Mouse (Mus musculus): Measurements from ENCODE around the gene Fut2. TPM values are rescaled to one million over a fixed set of nuclear protein-coding genes. Genes with fewer than 3 reads are reported as not detected.
A peak's percentile ranks its signal among the peaks of the same experiment; 100 is the strongest.

The Fut2 gene
- polyA plus RNA-seq, 1 experiment, result 0.21 TPM

DNA sequence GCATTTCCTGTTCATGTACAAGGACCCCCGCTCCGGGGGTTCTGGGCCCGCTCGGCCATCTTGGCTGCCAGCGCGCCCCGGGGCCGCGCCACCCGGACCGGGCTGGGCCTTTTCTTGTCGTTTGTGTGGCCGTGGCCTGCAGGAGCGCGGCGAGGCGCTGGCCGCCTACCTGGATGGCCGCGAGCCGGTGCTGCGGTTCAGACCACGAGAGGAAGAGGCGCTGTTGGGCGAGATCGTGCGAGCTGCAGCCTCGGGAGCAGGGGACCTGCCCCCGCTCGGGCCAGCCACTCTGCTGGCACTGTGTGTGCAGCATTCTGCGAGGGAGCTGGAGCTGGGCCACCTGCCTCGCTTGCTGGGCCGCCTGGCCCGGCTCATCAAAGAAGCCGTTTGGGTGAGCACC is 33.7 kb downstream of the Fut2 start:
- no peaks in the 10 kb centered on the region for H3K4me1 ChIP-seq (ENCODE audit: control insufficient read depth, insufficient read depth, low read length)
- H3K4me3 ChIP-seq (ENCODE audit: insufficient read depth, low read length), result no peak overlapping the region
- no peak overlapping the region for H3K27ac ChIP-seq (ENCODE audit: insufficient read depth, low read length)
- TF ChIP-seq POLR2A (IDR thresholded peaks at IDR 0.05; ENCODE audit: extremely low read depth, insufficient read depth, low read length), result no peak
- no peak for TF ChIP-seq CTCF (IDR thresholded peaks at IDR 0.05; ENCODE audit: extremely low read depth, insufficient read depth, low read length)

GRCm38 (mm10) chr7:45630064-45630907 is 35.9 kb downstream of the Fut2 start:
- Histone ChIP-seq H3K27ac (ENCODE audit: insufficient read depth, low read length) (no peak overlapping the region), H3K4me3 (ENCODE audit: insufficient read depth, low read length) (no peak overlapping the region; the same call in 1 of the 2 replicates), H3K4me1 (ENCODE audit: control insufficient read depth, insufficient read depth, low read length) (no peaks in the 10 kb centered on the region)
- TF ChIP-seq POLR2A (IDR thresholded peaks at IDR 0.05; ENCODE audit: extremely low read depth, insufficient read depth, low read length) (no peak), CTCF (IDR thresholded peaks at IDR 0.05; ENCODE audit: extremely low read depth, insufficient read depth, low read length) (no peak)

- Histone ChIP-seq H3K4me1 (ENCODE audit: control insufficient read depth, insufficient read depth, low read length) (no peaks in the 10 kb centered on the region), H3K27ac (ENCODE audit: insufficient read depth, low read length) (peak overlapping the region; percentile 42), H3K4me3 (ENCODE audit: insufficient read depth, low read length) (peak overlapping the region; percentile 34)
- TF ChIP-seq POLR2A (IDR thresholded peaks at IDR 0.05; ENCODE audit: extremely low read depth, insufficient read depth, low read length), result no peak; the same call in 1 of the 2 replicates
- peak; percentile 42 for TF ChIP-seq CTCF (IDR thresholded peaks at IDR 0.05; ENCODE audit: extremely low read depth, insufficient read depth, low read length)
Measured at GRCm38 (mm10) chr7:45628364-45629294, 37.6 kb downstream of the Fut2 start.

- Histone ChIP-seq H3K4me1 (ENCODE audit: control insufficient read depth, insufficient read depth, low read length) (no peaks in the 10 kb centered on the region), H3K27ac (ENCODE audit: insufficient read depth, low read length) (peak within 1 kb of the TSS; percentile 42), H3K4me3 (ENCODE audit: insufficient read depth, low read length) (peak within 1 kb of the TSS; percentile 34)
- TF ChIP-seq CTCF (IDR thresholded peaks at IDR 0.05; ENCODE audit: extremely low read depth, insufficient read depth, low read length) (no peak), POLR2A (IDR thresholded peaks at IDR 0.05; ENCODE audit: extremely low read depth, insufficient read depth, low read length) (0 out of 2 replicates have a peak, but pooled peaks have one; percentile 20)
Measured at GRCm38 (mm10) chr7:45627261-45627660, 38.9 kb downstream of the Fut2 start, which contains the start of gene Rasip1. Rasip1 (plus strand) TSS chr7:45627488.

- Histone ChIP-seq H3K27ac (ENCODE audit: insufficient read depth, low read length) (no peak overlapping the region), H3K4me3 (ENCODE audit: insufficient read depth, low read length) (no peak overlapping the region), H3K4me1 (ENCODE audit: control insufficient read depth, insufficient read depth, low read length) (no peaks in the 10 kb centered on the region)
- TF ChIP-seq CTCF (IDR thresholded peaks at IDR 0.05; ENCODE audit: extremely low read depth, insufficient read depth, low read length) (no peak), POLR2A (IDR thresholded peaks at IDR 0.05; ENCODE audit: extremely low read depth, insufficient read depth, low read length) (no peak)
Measured at GRCm38 (mm10) chr7:45626571-45627076, 39.6 kb downstream of the Fut2 start.

DNA sequence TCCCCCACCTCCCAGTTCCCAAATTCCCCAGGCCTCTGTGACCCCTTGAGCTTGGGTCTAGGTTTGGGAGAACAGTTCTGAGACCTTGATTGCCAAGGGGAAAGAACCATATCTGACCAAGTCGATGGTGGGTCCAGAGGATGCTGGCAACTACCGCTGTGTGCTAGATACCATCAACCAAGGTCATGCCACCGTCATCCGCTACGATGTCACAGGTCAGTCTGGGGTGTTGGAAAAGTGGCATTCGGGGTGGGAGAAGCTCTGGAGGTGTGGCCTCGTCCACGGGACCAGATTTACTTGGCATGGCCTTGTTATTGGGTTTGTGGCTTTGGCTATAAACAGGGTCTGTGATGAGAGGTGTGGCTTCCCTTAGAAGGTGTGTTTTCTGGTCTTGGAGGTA is 40.7 kb downstream of the Fut2 start:
- TF ChIP-seq POLR2A (IDR thresholded peaks at IDR 0.05; ENCODE audit: extremely low read depth, insufficient read depth, low read length), result no peak
- TF ChIP-seq CTCF (IDR thresholded peaks at IDR 0.05; ENCODE audit: extremely low read depth, insufficient read depth, low read length), result no peak
- no peak overlapping the region for H3K4me3 ChIP-seq (ENCODE audit: insufficient read depth, low read length)

GRCm38 (mm10) chr7:45624718-45625117 is 41.5 kb downstream of the Fut2 start:
- Histone ChIP-seq H3K4me1 (ENCODE audit: control insufficient read depth, insufficient read depth, low read length) (no peaks in the 10 kb centered on the region), H3K27ac (ENCODE audit: insufficient read depth, low read length) (no peak overlapping the region), H3K4me3 (ENCODE audit: insufficient read depth, low read length) (no peak overlapping the region)
- TF ChIP-seq POLR2A (IDR thresholded peaks at IDR 0.05; ENCODE audit: extremely low read depth, insufficient read depth, low read length) (no peak), CTCF (IDR thresholded peaks at IDR 0.05; ENCODE audit: extremely low read depth, insufficient read depth, low read length) (no peak)

More for the DNA sequence above, 40.7 kb downstream of the Fut2 start:
- H3K4me1 ChIP-seq (ENCODE audit: control insufficient read depth, insufficient read depth, low read length), result no peaks in the 10 kb centered on the region
- no peak overlapping the region for H3K27ac ChIP-seq (ENCODE audit: insufficient read depth, low read length)

- Histone ChIP-seq H3K4me1 (ENCODE audit: control insufficient read depth, insufficient read depth, low read length) (no peaks in the 10 kb centered on the region), H3K4me3 (ENCODE audit: insufficient read depth, low read length) (no peak overlapping the region), H3K27ac (ENCODE audit: insufficient read depth, low read length) (no peak overlapping the region)
- TF ChIP-seq CTCF (IDR thresholded peaks at IDR 0.05; ENCODE audit: extremely low read depth, insufficient read depth, low read length) (no peak), POLR2A (IDR thresholded peaks at IDR 0.05; ENCODE audit: extremely low read depth, insufficient read depth, low read length) (no peak)
Measured at GRCm38 (mm10) chr7:45623507-45623906, 42.7 kb downstream of the Fut2 start.

DNA sequence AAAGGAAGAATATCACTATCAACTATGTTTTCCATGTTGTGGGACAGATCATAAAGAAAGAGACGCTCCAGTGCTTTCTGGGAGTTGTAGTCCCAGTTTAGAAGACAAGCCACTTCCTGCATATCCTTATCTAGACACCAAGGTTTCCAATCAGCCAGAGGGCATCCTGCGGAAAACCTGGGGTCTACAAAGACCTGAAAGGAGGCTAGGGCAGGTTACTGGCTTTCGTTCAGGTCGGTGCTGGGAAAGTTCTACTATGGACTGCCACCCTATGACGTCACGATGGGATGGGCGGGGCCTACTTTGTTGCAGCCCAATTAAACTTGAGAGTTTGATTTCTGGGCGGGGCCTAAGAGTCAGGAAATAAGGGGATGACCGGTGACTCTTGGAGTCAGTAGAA is 44.8 kb downstream of the Fut2 start, which contains the start of gene Izumo1:
TSS of gene Izumo1 (plus strand) at position 369 of the 400 bp plus-strand sequence.
- TF ChIP-seq CTCF (IDR thresholded peaks at IDR 0.05; ENCODE audit: extremely low read depth, insufficient read depth, low read length) (no peak), POLR2A (IDR thresholded peaks at IDR 0.05; ENCODE audit: extremely low read depth, insufficient read depth, low read length) (no peak)
- H3K4me1 ChIP-seq (ENCODE audit: control insufficient read depth, insufficient read depth, low read length), result no peaks in the 10 kb centered on the region
- H3K4me3 ChIP-seq (ENCODE audit: insufficient read depth, low read length), result no peak within 1 kb of the TSS
- H3K27ac ChIP-seq (ENCODE audit: insufficient read depth, low read length), result no peak within 1 kb of the TSS

All from cortical plate, adult 2 months (tissue).